Mouse (Mus musculus) naive thymus-derived CD4-positive, alpha-beta T cell, adult 2 months (primary cell): ENCODE measurements at regions not wholly inside any gene's neighbourhood (a gene's known extent, or its start where the extent isn't known, plus 50 kb on each side); places are given as distances from the start of the nearest gene placed in this dataset.
"Not testable (repeated sequence)": the region's sequence is repeated elsewhere in the genome, so short reads cannot be mapped to it uniquely, and the experiment has no call there.

Experiments used
- DNase-seq: peaks from one replicate; pipeline ENCODE4 v3.0.0-alpha.2; 2011; ENCODE audit warnings: low read depth

GRCm38 (mm10) chr10:96372616-96373346, 236.4 kb downstream of the Gm5426 start:
- no peak for DNase-seq

GRCm38 (mm10) chr10:96373481-96373880, 237.1 kb downstream of the Gm5426 start:
- DNase-seq, result peak; percentile 83

GRCm38 (mm10) chr10:96374293-96375069, 238.1 kb downstream of the Gm5426 start:
- DNase-seq, result peak; percentile 85

- DNase-seq, result no peak
These were observed 238.7 kb downstream of the Gm5426 start for GRCm38 (mm10) chr10:96375070-96375447.

- DNase-seq, result no peak
These were observed 239.3 kb upstream of the Btg1 start for GRCm38 (mm10) chr10:96377549-96377948.

- no peak for DNase-seq
These were observed 237.6 kb upstream of the Btg1 start for GRCm38 (mm10) chr10:96379016-96379771.

- no peak for DNase-seq
These were observed 235.1 kb upstream of the Btg1 start for GRCm38 (mm10) chr10:96381664-96382063.

GRCm38 (mm10) chr10:96391748-96392147, 225.1 kb upstream of the Btg1 start:
- peak; percentile 37 for DNase-seq

GRCm38 (mm10) chr10:96392836-96393235, 224.0 kb upstream of the Btg1 start:
- DNase-seq, result peak; percentile 52

- no peak for DNase-seq
These were observed 222.6 kb upstream of the Btg1 start for GRCm38 (mm10) chr10:96394210-96394609.

GRCm38 (mm10) chr10:96395017-96395416, 221.8 kb upstream of the Btg1 start:
- DNase-seq, result no peak

- no peak for DNase-seq
These were observed 218.8 kb upstream of the Btg1 start for GRCm38 (mm10) chr10:96397931-96398561.

- peak; percentile 79 for DNase-seq
These were observed 218.1 kb upstream of the Btg1 start for GRCm38 (mm10) chr10:96398562-96399288.

GRCm38 (mm10) chr10:96399636-96400400, 217.0 kb upstream of the Btg1 start:
- DNase-seq, result peak; percentile 36

GRCm38 (mm10) chr10:96400793-96401192, 216.0 kb upstream of the Btg1 start:
- peak; percentile 92 for DNase-seq

GRCm38 (mm10) chr10:96406306-96406705, 210.5 kb upstream of the Btg1 start:
- DNase-seq, result peak; percentile 64

- peak; percentile 68 for DNase-seq
These were observed 209.0 kb upstream of the Btg1 start for GRCm38 (mm10) chr10:96407846-96408245.

GRCm38 (mm10) chr10:96408250-96408649, 208.6 kb upstream of the Btg1 start:
- no peak for DNase-seq

- peak; percentile 48 for DNase-seq
These were observed 206.8 kb upstream of the Btg1 start for GRCm38 (mm10) chr10:96410028-96410427.

- no peak for DNase-seq
These were observed 202.0 kb upstream of the Btg1 start for GRCm38 (mm10) chr10:96414807-96415206.

- not testable (repeated sequence) for DNase-seq
These were observed 195.3 kb upstream of the Btg1 start for GRCm38 (mm10) chr10:96421506-96421905.
